Mouse (Mus musculus): Measurements from ENCODE around the gene Zxdc. TPM values are rescaled to one million over a fixed set of nuclear protein-coding genes. Genes with fewer than 3 reads are reported as not detected.

Gene Zxdc
- polyA plus RNA-seq, 1 experiment = not detected

DNA sequence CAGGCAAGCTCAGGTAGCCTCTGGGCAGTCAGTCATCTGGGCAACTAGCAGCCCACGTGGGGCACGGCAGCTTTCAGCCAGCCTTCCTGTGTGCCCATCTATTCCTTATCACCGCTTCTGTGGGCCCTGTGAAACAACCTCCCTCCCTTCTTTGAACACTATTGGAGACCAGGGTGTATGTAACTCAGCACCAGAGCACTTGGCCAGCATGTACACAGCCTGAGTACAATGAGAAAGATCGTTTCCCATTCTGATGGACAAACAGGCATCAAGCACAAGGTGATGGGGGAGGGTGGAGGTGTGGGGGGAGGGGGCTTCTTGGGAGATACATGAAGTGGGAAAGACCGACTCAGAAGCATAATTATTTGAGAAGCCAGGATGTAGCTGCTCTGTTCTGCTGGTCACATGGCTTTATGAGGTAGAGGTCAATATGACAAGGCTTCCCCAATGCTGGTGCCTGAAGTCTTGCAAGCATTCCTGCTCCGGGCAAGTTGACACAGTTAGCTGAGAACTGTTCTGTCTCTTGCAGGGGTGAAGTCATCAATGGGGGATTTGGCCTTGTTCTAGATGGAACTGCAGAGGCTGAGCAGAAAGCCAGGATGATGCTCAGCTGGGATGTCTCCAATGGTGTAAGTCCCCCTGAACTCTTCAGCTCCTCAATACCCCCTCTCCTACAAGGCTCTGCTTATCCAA is 8.2 kb upstream of the Zxdc start:
- Histone ChIP-seq H3K27ac (ENCODE audit: insufficient read depth, low read depth, low read length) (no peak overlapping the region), H3K4me3 (ENCODE audit: insufficient read depth, low read depth, low read length) (no peak overlapping the region), H3K4me1 (ENCODE audit: control insufficient read depth, insufficient read depth, low read length) (peaks cover 11% of the 10 kb centered on the region)
- 89% methylated on average over 6 of the region's 6 CpGs for WGBS
- TF ChIP-seq CTCF (IDR thresholded peaks at IDR 0.05; ENCODE audit: insufficient read depth, low read depth, low read length) (no peak), POLR2A (IDR thresholded peaks at IDR 0.05; ENCODE audit: insufficient read depth, low read depth, low read length) (no peak)

DNA sequence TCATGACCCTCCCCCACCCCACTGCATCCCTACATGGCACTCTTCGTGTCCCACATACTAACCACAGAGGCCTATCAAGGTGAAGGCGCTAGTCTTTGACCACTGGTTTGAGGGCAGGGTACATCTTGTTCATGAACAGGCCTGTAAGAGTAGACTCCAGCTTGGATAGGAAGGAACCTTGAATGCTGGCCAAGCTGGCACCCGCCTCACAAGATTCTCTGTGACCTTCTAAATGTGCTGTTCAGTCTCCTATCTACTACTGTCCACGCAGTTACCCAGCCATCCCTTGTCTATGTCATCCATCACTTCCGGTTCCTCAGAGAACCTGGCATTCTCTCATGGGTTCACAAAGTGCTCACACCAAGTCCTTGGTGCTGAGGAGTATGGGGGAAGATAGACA is 6.0 kb upstream of the Zxdc start:
- Histone ChIP-seq H3K4me3 (ENCODE audit: insufficient read depth, low read depth, low read length) (no peak overlapping the region), H3K27ac (ENCODE audit: insufficient read depth, low read depth, low read length) (no peak overlapping the region), H3K4me1 (ENCODE audit: control insufficient read depth, insufficient read depth, low read length) (peaks cover 11% of the 10 kb centered on the region)
- WGBS = 92% methylated on average over 5 of the region's 5 CpGs
- no peak for TF ChIP-seq POLR2A (IDR thresholded peaks at IDR 0.05; ENCODE audit: insufficient read depth, low read depth, low read length)

DNA sequence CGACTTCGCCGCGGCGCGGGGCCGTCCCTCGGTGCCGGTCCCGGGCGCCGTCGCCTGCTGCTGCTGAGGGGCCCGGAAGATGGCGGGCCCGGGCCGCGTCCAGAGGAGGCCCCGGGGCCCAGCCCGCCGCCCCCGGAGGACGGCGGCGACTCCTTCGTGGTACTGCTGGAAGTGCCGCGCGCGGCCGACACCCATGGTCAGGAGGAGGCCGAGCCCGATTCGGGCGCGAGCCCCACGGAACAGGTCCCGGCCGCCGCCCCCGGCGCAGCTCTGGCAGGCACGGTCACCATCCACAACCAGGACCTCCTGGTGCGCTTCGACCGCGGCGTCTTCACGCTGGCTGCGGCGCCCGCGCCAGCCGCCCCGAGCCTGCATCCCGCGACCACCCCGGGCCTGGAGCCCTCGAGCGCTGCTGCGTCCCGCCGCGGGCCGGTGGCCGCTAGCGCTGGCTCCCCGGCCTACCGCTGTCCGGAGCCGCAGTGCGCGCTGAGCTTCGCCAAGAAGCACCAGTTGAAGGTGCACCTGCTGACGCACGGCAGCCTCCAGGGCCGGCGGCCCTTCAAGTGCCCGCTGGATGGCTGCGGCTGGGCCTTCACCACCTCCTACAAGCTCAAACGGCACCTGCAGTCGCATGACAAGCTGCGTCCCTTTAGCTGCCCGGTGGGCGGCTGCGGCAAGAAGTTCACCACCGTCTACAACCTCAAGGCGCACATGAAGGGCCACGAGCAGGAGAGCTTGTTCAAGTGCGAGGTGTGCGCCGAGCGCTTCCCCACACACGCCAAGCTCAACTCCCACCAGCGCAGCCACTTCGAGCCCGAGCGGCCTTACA is 647 bp downstream of the Zxdc start:
- peaks cover 8% of the 10 kb centered on the region for H3K4me1 ChIP-seq (ENCODE audit: control insufficient read depth, insufficient read depth, low read length)
- peak overlapping the region; percentile 74 for H3K4me3 ChIP-seq (ENCODE audit: insufficient read depth, low read depth, low read length)
- H3K27ac ChIP-seq (ENCODE audit: insufficient read depth, low read depth, low read length) = peak overlapping the region; percentile 35
- WGBS = under 1% methylated on average over 98 of the region's 98 CpGs
- TF ChIP-seq CTCF (IDR thresholded peaks at IDR 0.05; ENCODE audit: insufficient read depth, low read depth, low read length) = no peak
- no peak for TF ChIP-seq POLR2A (IDR thresholded peaks at IDR 0.05; ENCODE audit: insufficient read depth, low read depth, low read length)

DNA sequence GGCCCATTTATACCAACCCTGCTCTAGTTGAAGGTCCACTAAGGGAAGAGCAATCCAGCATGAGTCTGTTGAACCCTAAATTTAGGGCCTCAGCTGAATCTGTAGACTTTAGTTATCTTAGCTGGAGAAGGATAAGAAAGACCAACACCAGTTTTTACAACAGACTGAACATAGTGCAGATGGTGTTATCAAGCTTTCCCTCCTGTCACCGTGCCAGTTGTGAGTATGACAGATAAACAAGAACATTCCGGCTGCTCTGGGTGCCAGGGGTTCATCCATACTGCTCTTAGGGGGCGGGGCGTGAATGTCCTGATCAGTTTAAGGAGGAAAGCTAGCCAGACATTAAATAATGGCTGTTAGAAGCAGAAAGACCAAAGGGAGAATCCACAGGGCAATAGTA is 5.4 kb downstream of the Zxdc start:
- TF ChIP-seq POLR2A (IDR thresholded peaks at IDR 0.05; ENCODE audit: insufficient read depth, low read depth, low read length) (no peak), CTCF (IDR thresholded peaks at IDR 0.05; ENCODE audit: insufficient read depth, low read depth, low read length) (no peak)
- Histone ChIP-seq H3K4me3 (ENCODE audit: insufficient read depth, low read depth, low read length) (no peak overlapping the region), H3K27ac (ENCODE audit: insufficient read depth, low read depth, low read length) (no peak overlapping the region), H3K4me1 (ENCODE audit: control insufficient read depth, insufficient read depth, low read length) (peaks cover 6% of the 10 kb centered on the region)
- WGBS = 87% methylated on average over 4 of the region's 4 CpGs

DNA sequence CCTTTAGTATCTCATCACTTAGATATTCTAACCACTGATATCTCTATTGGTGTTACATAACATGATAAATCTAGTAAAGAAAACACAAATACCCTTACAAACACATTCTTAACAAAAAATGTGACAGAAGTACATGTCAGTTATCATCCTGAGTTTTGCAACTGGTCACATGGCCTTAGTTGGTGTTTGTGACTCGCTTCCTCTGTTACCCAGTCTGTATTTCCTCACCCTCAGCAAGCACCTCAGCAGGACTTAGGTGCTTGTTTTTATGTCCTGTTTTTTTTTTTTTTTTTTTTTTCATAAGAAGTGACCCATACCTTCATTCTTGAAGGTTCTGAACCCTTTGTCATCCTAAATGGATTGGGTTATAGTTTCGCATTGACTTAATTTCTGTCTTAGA is 8.4 kb downstream of the Zxdc start:
- Histone ChIP-seq H3K4me3 (ENCODE audit: insufficient read depth, low read depth, low read length) (no peak overlapping the region), H3K4me1 (ENCODE audit: control insufficient read depth, insufficient read depth, low read length) (no peaks in the 10 kb centered on the region), H3K27ac (ENCODE audit: insufficient read depth, low read depth, low read length) (no peak overlapping the region)
- no peak for TF ChIP-seq POLR2A (IDR thresholded peaks at IDR 0.05; ENCODE audit: insufficient read depth, low read depth, low read length)
- TF ChIP-seq CTCF (IDR thresholded peaks at IDR 0.05; ENCODE audit: insufficient read depth, low read depth, low read length) = no peak
- 99% methylated on average over 2 of the region's 2 CpGs for WGBS

DNA sequence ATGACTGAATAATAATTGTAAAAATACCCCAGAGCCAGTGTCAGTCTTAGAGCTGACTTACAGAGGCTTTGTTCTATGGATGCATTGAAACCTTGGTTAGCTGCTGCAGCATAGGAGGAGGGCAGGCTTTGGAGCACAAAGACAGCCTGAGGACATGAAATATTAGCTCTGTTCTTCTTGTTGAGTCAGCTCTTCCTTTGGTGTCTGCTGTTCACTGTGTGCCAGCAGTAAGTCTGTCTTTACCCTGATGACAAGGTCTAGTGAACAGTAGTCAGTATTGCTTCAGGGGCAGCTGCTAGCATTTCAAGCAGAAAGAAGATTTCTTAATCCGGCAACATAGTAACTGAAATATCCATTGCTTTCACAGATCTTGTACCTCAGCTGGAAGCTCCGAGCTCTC is 12.2 kb downstream of the Zxdc start:
- Histone ChIP-seq H3K4me1 (ENCODE audit: control insufficient read depth, insufficient read depth, low read length) (no peaks in the 10 kb centered on the region), H3K27ac (ENCODE audit: insufficient read depth, low read depth, low read length) (no peak overlapping the region), H3K4me3 (ENCODE audit: insufficient read depth, low read depth, low read length) (no peak overlapping the region)
- TF ChIP-seq CTCF (IDR thresholded peaks at IDR 0.05; ENCODE audit: insufficient read depth, low read depth, low read length) = no peak
- no peak for TF ChIP-seq POLR2A (IDR thresholded peaks at IDR 0.05; ENCODE audit: insufficient read depth, low read depth, low read length)
- WGBS = 90% methylated on average over 2 of the region's 2 CpGs

DNA sequence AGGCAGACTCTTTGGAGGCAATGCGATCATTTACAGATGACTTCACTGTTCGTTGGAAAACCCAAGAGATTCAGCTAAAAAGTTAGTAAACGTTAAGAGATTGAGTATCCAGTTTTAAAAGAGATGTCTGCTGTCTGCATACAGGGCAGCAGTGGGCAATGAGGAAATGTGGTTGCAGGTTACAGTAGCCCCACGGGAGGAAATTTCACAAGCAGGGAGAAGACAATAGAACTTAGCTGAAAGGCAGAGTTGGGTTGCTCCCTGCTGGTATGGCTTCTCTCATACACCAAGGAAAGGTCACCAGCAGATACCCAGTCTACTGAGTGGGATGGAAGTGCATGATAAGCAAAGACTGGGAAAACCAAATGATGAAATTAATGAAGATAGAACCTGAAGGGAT is 21.3 kb downstream of the Zxdc start:
- Histone ChIP-seq H3K4me3 (ENCODE audit: insufficient read depth, low read depth, low read length) (no peak overlapping the region), H3K4me1 (ENCODE audit: control insufficient read depth, insufficient read depth, low read length) (no peaks in the 10 kb centered on the region), H3K27ac (ENCODE audit: insufficient read depth, low read depth, low read length) (no peak overlapping the region)
- TF ChIP-seq CTCF (IDR thresholded peaks at IDR 0.05; ENCODE audit: insufficient read depth, low read depth, low read length) (no peak), POLR2A (IDR thresholded peaks at IDR 0.05; ENCODE audit: insufficient read depth, low read depth, low read length) (no peak)
- 78% methylated on average over 4 of the region's 4 CpGs for WGBS

DNA sequence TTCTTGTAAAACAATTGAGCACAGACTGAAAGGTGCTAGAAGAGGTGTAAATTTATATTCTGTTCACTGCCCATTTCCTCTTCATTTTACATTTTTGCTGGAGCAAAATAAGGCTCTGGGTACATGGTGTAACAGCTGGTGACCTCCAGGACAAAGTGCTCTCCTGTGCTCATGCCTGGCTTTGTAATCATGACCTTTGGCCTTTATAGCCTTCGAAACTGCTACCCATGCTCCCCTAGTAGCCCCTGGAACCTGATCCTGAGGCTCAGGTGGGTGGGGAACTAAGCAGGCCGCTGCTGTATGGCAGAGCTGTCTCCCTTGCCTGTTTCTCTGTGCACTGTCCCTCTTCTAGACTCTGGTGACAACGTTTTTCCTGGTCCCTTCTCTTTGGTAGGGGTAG is 24.7 kb downstream of the Zxdc start:
- WGBS = 73% methylated on average over 3 of the region's 3 CpGs
- TF ChIP-seq CTCF (IDR thresholded peaks at IDR 0.05; ENCODE audit: insufficient read depth, low read depth, low read length) (no peak), POLR2A (IDR thresholded peaks at IDR 0.05; ENCODE audit: insufficient read depth, low read depth, low read length) (no peak)
- H3K27ac ChIP-seq (ENCODE audit: insufficient read depth, low read depth, low read length) = no peak overlapping the region

DNA sequence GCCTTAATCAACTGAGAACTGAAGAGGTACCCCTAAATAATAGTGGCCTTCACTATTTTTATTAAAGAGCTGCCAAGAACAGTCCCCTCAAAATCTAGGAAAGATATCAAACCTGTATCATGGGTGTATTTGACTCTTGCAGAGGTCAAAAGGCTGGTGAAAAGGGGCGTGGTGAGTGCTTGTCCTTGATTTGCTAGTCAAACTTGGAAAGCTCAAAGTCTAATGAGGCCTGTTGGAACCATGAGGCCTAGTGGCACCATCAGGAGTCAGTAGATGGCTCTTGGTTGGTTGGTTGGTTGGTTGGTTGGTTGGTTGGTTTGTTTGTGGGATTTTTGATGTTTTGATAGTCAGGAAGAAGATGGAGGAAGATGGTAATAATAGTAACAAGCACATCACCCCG is 26.5 kb downstream of the Zxdc start:
- H3K4me3 ChIP-seq (ENCODE audit: insufficient read depth, low read depth, low read length) = no peak overlapping the region
- H3K27ac ChIP-seq (ENCODE audit: insufficient read depth, low read depth, low read length) = no peak overlapping the region
- 97% methylated on average over 2 of the region's 2 CpGs for WGBS
- TF ChIP-seq CTCF (IDR thresholded peaks at IDR 0.05; ENCODE audit: insufficient read depth, low read depth, low read length) = no peak
- TF ChIP-seq POLR2A (IDR thresholded peaks at IDR 0.05; ENCODE audit: insufficient read depth, low read depth, low read length) = no peak
- no peaks in the 10 kb centered on the region for H3K4me1 ChIP-seq (ENCODE audit: control insufficient read depth, insufficient read depth, low read length)

More for the DNA sequence above, 24.7 kb downstream of the Zxdc start:
- no peak overlapping the region for H3K4me3 ChIP-seq (ENCODE audit: insufficient read depth, low read depth, low read length)
- no peaks in the 10 kb centered on the region for H3K4me1 ChIP-seq (ENCODE audit: control insufficient read depth, insufficient read depth, low read length)

All from olfactory bulb, adult 2 months (tissue).